Mouse (Mus musculus) cortical plate, adult 2 months (tissue): ENCODE measurements at regions not wholly inside any gene's neighbourhood (a gene's known extent, or its start where the extent isn't known, plus 50 kb on each side); places are given as distances from the start of the nearest gene placed in this dataset.
A peak's percentile ranks its signal among the peaks of the same experiment; 100 is the strongest.

Experiments used
- H3K27ac ChIP-seq: fragments of 200-500 bp; 2 replicates; pipeline ENCODE4 v1.5.1; 2012; ENCODE audit warnings: low read length, control low read depth, inconsistent platforms; ENCODE audit not compliant: insufficient read depth
- H3K4me1 ChIP-seq: fragments of 200-500 bp; 2 replicates; pipeline ENCODE4 v1.6.1; 2011; ENCODE audit warnings: low read length; ENCODE audit not compliant: control insufficient read depth, insufficient read depth
- H3K4me3 ChIP-seq: fragments of 200-500 bp; 2 replicates; pipeline ENCODE4 v1.5.1; 2011; ENCODE audit warnings: mild to moderate bottlenecking, low read length, control low read depth; ENCODE audit not compliant: insufficient read depth
- CTCF ChIP-seq: fragments of 200-500 bp; IDR thresholded peaks from 2 replicates; pipeline ENCODE4 v1.5.1; 2011; ENCODE audit warnings: mild to moderate bottlenecking, control low read depth, low read length; ENCODE audit not compliant: insufficient read depth; ENCODE audit errors: extremely low read depth
- POLR2A ChIP-seq: fragments of 200-500 bp; IDR thresholded peaks from 2 replicates; pipeline ENCODE4 v1.6.1; 2011; ENCODE audit warnings: mild to moderate bottlenecking, low read length, control low read depth; ENCODE audit not compliant: insufficient read depth; ENCODE audit errors: extremely low read depth

GRCm38 (mm10) chr14:29867311-29867710 lies 100.8 kb upstream of the Selenok start:
- Histone ChIP-seq H3K4me3 (no peak overlapping the region), H3K27ac (peak overlapping the region; percentile 91), H3K4me1 (peaks cover 4% of the 10 kb centered on the region)
- TF ChIP-seq CTCF (no peak), POLR2A (no peak)

- Histone ChIP-seq H3K4me1 (peaks cover 4% of the 10 kb centered on the region), H3K27ac (no peak overlapping the region), H3K4me3 (no peak overlapping the region)
- TF ChIP-seq CTCF (no peak), POLR2A (no peak)
Measured at GRCm38 (mm10) chr14:29869930-29870329, 98.2 kb upstream of the Selenok start.

DNA sequence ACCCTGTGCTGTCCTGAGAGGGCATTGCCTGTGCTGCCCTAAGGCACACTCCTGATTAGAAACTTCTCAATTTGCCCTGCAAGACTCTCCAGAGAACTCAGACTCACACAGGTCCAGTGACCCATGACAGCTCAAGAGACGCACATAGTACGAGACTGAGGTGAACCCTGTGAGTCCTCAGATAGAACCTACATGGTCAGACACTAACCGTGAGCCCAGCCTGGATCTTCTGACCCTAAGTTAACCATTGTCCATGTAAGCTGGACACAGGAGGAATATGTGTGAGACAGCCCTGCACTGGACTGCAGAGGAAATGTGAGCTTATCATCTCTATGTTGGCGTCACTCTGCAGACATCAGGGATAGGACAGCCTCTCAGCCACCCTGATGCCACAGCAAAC lies 91.4 kb upstream of the Selenok start:
- peak overlapping the region; percentile 55 for H3K27ac ChIP-seq
- no peak overlapping the region for H3K4me3 ChIP-seq
- TF ChIP-seq POLR2A (no peak), CTCF (no peak)
- peaks cover 10% of the 10 kb centered on the region; the same call in 1 of the 2 replicates for H3K4me1 ChIP-seq

- TF ChIP-seq POLR2A: no peak
- no peak for TF ChIP-seq CTCF
- H3K27ac ChIP-seq: peak overlapping the region; percentile 70
- peaks cover 14% of the 10 kb centered on the region for H3K4me1 ChIP-seq
- H3K4me3 ChIP-seq: no peak overlapping the region
Measured at GRCm38 (mm10) chr14:29877671-29878422, 90.3 kb upstream of the Selenok start.

- peaks cover 16% of the 10 kb centered on the region for H3K4me1 ChIP-seq
- TF ChIP-seq CTCF (no peak), POLR2A (no peak)
- H3K4me3 ChIP-seq: no peak overlapping the region
- H3K27ac ChIP-seq: peak overlapping the region; percentile 70
Measured at GRCm38 (mm10) chr14:29878423-29878800, 89.7 kb upstream of the Selenok start.

- no peak overlapping the region for H3K27ac ChIP-seq
- H3K4me1 ChIP-seq: peaks cover 16% of the 10 kb centered on the region
- no peak overlapping the region for H3K4me3 ChIP-seq
- no peak for TF ChIP-seq POLR2A
- no peak for TF ChIP-seq CTCF
Measured at GRCm38 (mm10) chr14:29879283-29879682, 88.8 kb upstream of the Selenok start.

DNA sequence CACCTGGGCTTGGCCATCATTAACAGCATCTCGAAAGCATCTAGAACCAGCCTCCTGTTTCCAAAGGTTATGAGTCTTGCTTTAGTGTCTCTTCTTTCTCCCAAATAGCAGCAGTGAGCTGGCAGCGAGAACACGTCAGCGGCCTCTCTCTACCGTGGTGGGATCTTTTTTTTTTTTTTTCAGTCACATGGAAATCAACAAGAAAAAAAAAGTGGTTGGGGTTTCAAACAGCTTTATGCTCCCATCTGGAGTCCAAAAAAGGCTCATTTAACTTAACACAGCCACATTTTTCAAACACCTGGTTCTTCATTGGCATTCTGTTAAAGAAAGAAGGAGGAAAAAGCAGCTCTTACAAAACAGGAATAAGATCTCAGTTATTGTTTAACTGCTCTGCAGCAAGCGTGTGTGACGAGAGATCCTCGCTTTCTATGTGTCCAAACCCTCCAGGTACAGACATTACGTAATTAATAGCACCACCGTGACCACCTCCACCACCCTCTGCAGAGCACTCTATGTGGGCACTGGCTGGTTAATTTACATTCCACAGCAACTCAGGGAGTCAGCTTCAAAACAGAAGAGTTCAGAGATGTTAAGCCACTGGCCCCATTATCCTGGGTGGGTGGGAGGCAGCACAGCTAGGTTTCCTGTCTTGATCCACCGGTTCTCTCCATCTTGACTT lies 85.3 kb upstream of the Selenok start:
- Histone ChIP-seq H3K27ac (peak overlapping the region; percentile 90), H3K4me3 (no peak overlapping the region), H3K4me1 (peaks cover 10% of the 10 kb centered on the region)
- TF ChIP-seq CTCF (no peak), POLR2A (0 out of 2 replicates have a peak, but pooled peaks have one; percentile 5)

DNA sequence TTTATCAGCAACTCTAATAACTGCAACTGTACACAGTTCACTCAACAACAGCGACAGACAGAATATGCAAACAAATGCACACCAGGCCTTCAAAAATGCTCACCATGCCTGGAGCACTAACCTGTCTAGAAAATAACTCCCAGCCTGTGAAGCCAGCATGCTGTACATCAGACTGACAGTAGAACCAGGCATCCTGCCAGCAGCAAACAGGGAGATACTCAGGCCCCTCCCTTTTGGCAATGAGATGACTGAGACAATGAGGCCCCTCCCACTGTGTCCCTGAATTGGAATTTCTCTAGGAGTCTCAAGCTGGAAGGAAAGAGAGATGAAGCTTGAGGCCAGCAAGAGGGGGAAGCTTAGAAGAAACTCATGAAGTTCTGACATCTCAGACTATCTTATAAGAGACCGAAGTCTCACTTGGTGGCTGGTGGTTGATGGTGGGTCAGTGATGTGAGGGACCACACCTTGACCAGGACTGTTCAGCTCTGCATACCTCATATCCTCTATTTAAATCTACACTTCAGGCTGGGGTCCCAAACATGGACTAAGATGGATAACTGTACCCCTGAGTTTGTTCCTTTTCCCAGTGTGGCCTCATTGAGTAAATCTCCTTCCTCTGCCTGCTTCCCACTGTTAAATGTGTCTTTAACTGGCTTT lies 72.6 kb upstream of the Selenok start:
- Histone ChIP-seq H3K27ac (no peak overlapping the region), H3K4me1 (peaks cover 4% of the 10 kb centered on the region), H3K4me3 (no peak overlapping the region)
- no peak for TF ChIP-seq POLR2A
- TF ChIP-seq CTCF: no peak

DNA sequence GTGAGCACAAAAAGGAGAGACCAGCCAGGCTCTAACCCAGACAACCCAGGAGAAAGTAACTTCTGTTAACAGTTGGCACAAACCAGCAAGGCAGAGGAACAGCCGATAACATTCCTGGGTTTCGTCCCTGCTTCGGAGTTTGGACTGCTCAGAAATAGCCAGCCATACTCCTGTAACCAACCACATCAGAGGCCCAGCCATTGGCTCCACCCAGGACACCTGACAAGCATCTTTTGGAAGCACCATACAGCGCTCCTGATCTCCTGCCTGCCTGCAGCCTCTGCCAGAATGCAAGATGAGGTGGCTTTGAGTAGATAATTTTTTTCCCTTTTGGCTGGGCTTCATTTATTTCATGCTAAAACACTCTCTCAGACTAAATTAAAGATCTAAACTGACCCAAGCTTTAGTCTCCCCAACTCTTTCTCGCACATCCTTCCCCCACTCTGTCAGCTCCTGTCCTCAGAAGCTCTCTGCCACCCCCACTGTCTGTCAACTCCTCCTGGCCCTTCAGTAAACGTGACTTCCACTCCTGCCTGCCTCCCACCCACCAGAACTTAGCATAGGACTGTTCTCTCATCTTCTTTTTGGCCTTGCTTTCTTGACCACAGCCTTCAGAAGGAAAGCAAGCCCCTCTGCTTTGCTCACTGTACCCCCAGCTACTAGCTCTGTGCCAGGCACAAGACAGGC lies 72.0 kb upstream of the Selenok start:
- Histone ChIP-seq H3K27ac (no peak overlapping the region), H3K4me3 (no peak overlapping the region), H3K4me1 (peaks cover 4% of the 10 kb centered on the region)
- TF ChIP-seq POLR2A: no peak
- no peak for TF ChIP-seq CTCF
